Mouse (Mus musculus): ENCODE data around the gene Myo10. TPM values are rescaled to one million over a fixed set of nuclear protein-coding genes. Genes with fewer than 3 reads are reported as not detected.

Myo10 gene
- polyA plus RNA-seq, 1 experiment from 2014 or later = 32.5 TPM

- Histone ChIP-seq H3K4me3 (ENCODE audit: low read depth, low read length) (no peak overlapping the region), H3K4me1 (replicated peaks; ENCODE audit: control insufficient read depth, insufficient read depth, low read length) (peaks cover 29% of the 10 kb centered on the region), H3K27ac (ENCODE audit: low read depth) (no peak overlapping the region; the same call in 1 of the 2 replicates), H3K9ac (ENCODE audit: low read length) (no peak overlapping the region), H3K9me3 (ENCODE audit: control insufficient read depth, low read length) (no peaks in the 10 kb centered on the region), H3K27me3 (replicated peaks; ENCODE audit: control insufficient read depth, insufficient read depth, low read length) (no peaks in the 10 kb centered on the region), H3K4me2 (ENCODE audit: low read length) (no peak overlapping the region), H3K36me3 (ENCODE audit: control insufficient read depth, insufficient read depth, low read length) (no peaks in the 10 kb centered on the region)
- no peak for DNase-seq (ENCODE audit: low spot score)
- 47% methylated on average over 5 of the region's 5 CpGs for WGBS
- ATAC-seq (replicated peaks; ENCODE audit: low FRiP score, low TSS enrichment, low read depth) = no peak; the same call in 1 of the 2 replicates
These were observed 28.0 kb downstream of the Myo10 start for GRCm38 (mm10) chr15:25650371-25650770.

- Histone ChIP-seq H3K4me2 (ENCODE audit: low read length) (no peak overlapping the region), H3K4me3 (ENCODE audit: low read depth, low read length) (no peak overlapping the region), H3K36me3 (ENCODE audit: control insufficient read depth, insufficient read depth, low read length) (no peaks in the 10 kb centered on the region), H3K9ac (ENCODE audit: low read length) (no peak overlapping the region), H3K27ac (ENCODE audit: low read depth) (no peak overlapping the region), H3K27me3 (replicated peaks; ENCODE audit: control insufficient read depth, insufficient read depth, low read length) (no peaks in the 10 kb centered on the region), H3K4me1 (replicated peaks; ENCODE audit: control insufficient read depth, insufficient read depth, low read length) (peaks cover 24% of the 10 kb centered on the region), H3K9me3 (ENCODE audit: control insufficient read depth, low read length) (no peaks in the 10 kb centered on the region)
- no peak for DNase-seq (ENCODE audit: low spot score)
- no peak for ATAC-seq (replicated peaks; ENCODE audit: low FRiP score, low TSS enrichment, low read depth)
- WGBS = 58% methylated on average over 7 of the region's 7 CpGs
These were observed 29.5 kb downstream of the Myo10 start for GRCm38 (mm10) chr15:25651820-25652219.

DNA sequence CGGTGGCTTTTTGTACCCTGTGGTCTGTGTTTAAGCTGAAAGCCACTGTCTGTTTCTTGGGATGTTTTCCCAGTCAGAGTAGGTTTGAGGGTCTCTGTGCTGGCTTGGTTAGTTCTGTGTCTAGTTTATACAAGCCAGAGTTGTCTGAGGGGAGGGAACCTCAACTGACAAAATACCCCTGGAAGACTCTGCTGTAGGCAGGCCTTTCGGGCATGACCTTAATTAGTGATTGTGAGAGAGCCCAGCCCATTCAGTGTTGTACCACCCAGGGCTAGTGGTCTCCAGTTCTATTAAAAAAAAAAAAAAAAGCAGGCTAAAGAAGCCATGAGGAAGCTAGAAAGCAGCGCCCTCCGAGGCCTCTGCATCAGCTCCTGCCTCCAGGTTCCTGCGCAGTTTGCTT, 30.0 kb downstream of the Myo10 start:
- peaks cover 24% of the 10 kb centered on the region for H3K4me1 ChIP-seq (replicated peaks; ENCODE audit: control insufficient read depth, insufficient read depth, low read length)
- H3K27me3 ChIP-seq (replicated peaks; ENCODE audit: control insufficient read depth, insufficient read depth, low read length) = no peaks in the 10 kb centered on the region
- no peak overlapping the region for H3K27ac ChIP-seq (ENCODE audit: low read depth)
- ATAC-seq (replicated peaks; ENCODE audit: low FRiP score, low TSS enrichment, low read depth) (no peak), DNase-seq (ENCODE audit: low spot score) (no peak)
- H3K9me3 ChIP-seq (ENCODE audit: control insufficient read depth, low read length) = no peaks in the 10 kb centered on the region
- WGBS = 65% methylated on average over 5 of the region's 5 CpGs
- no peaks in the 10 kb centered on the region for H3K36me3 ChIP-seq (ENCODE audit: control insufficient read depth, insufficient read depth, low read length)
- H3K4me3 ChIP-seq (ENCODE audit: low read depth, low read length) = no peak overlapping the region
- no peak overlapping the region for H3K9ac ChIP-seq (ENCODE audit: low read length)
- H3K4me2 ChIP-seq (ENCODE audit: low read length) = no peak overlapping the region

DNA sequence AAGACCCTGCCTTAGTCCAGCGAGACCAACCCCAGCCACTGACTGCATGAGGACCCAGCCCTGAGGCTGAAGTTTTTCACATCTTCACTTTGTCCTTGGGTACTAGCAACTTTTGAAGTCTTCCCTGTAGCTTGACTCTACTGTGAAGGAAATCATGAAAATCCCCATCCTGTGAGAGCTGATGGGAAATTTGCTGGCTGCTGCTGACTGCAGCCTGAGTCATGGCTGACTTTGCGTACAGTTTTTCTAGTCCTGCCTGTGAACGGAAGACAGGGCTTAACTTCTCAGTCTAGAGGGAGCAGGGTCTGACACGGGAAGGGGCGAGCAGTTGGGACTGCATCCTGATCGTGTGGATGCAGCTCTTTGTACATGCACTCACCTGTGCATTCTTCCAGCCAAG, 30.6 kb downstream of the Myo10 start:
- 59% methylated on average over 6 of the region's 6 CpGs for WGBS
- no peak for DNase-seq (ENCODE audit: low spot score)
- Histone ChIP-seq H3K27me3 (replicated peaks; ENCODE audit: control insufficient read depth, insufficient read depth, low read length) (no peaks in the 10 kb centered on the region), H3K4me3 (ENCODE audit: low read depth, low read length) (no peak overlapping the region), H3K27ac (ENCODE audit: low read depth) (no peak overlapping the region), H3K36me3 (ENCODE audit: control insufficient read depth, insufficient read depth, low read length) (no peaks in the 10 kb centered on the region), H3K9ac (ENCODE audit: low read length) (no peak overlapping the region), H3K4me1 (replicated peaks; ENCODE audit: control insufficient read depth, insufficient read depth, low read length) (peaks cover 24% of the 10 kb centered on the region), H3K9me3 (ENCODE audit: control insufficient read depth, low read length) (no peaks in the 10 kb centered on the region), H3K4me2 (ENCODE audit: low read length) (no peak overlapping the region)
- ATAC-seq (replicated peaks; ENCODE audit: low FRiP score, low TSS enrichment, low read depth) = no peak

- Histone ChIP-seq H3K9ac (ENCODE audit: low read length) (no peak overlapping the region), H3K27me3 (replicated peaks; ENCODE audit: control insufficient read depth, insufficient read depth, low read length) (no peaks in the 10 kb centered on the region), H3K4me2 (ENCODE audit: low read length) (no peak overlapping the region), H3K9me3 (ENCODE audit: control insufficient read depth, low read length) (no peaks in the 10 kb centered on the region), H3K36me3 (ENCODE audit: control insufficient read depth, insufficient read depth, low read length) (no peaks in the 10 kb centered on the region), H3K4me3 (ENCODE audit: low read depth, low read length) (no peak overlapping the region), H3K4me1 (replicated peaks; ENCODE audit: control insufficient read depth, insufficient read depth, low read length) (peaks cover 24% of the 10 kb centered on the region), H3K27ac (ENCODE audit: low read depth) (no peak overlapping the region)
- 78% methylated on average over 5 of the region's 5 CpGs for WGBS
- ATAC-seq (replicated peaks; ENCODE audit: low FRiP score, low TSS enrichment, low read depth) (no peak), DNase-seq (ENCODE audit: low spot score) (no peak)
These were observed 31.4 kb downstream of the Myo10 start for GRCm38 (mm10) chr15:25653680-25654079.

GRCm38 (mm10) chr15:25662833-25663519, 40.7 kb downstream of the Myo10 start:
- Histone ChIP-seq H3K4me1 (replicated peaks; ENCODE audit: control insufficient read depth, insufficient read depth, low read length) (peaks cover 22% of the 10 kb centered on the region; the same call in 1 of the 2 replicates), H3K36me3 (ENCODE audit: control insufficient read depth, insufficient read depth, low read length) (peaks cover 8% of the 10 kb centered on the region), H3K9ac (ENCODE audit: low read length) (no peak overlapping the region), H3K9me3 (ENCODE audit: control insufficient read depth, low read length) (no peaks in the 10 kb centered on the region), H3K4me2 (ENCODE audit: low read length) (peak overlapping the region; percentile 26), H3K27me3 (replicated peaks; ENCODE audit: control insufficient read depth, insufficient read depth, low read length) (no peaks in the 10 kb centered on the region), H3K27ac (ENCODE audit: low read depth) (peak overlapping the region; percentile 78), H3K4me3 (ENCODE audit: low read depth, low read length) (no peak overlapping the region)
- 9% methylated on average over 8 of the region's 8 CpGs for WGBS
- DNase-seq (ENCODE audit: low spot score) (peak; percentile 79), ATAC-seq (replicated peaks; ENCODE audit: low FRiP score, low TSS enrichment, low read depth) (peak; percentile 90)

DNA sequence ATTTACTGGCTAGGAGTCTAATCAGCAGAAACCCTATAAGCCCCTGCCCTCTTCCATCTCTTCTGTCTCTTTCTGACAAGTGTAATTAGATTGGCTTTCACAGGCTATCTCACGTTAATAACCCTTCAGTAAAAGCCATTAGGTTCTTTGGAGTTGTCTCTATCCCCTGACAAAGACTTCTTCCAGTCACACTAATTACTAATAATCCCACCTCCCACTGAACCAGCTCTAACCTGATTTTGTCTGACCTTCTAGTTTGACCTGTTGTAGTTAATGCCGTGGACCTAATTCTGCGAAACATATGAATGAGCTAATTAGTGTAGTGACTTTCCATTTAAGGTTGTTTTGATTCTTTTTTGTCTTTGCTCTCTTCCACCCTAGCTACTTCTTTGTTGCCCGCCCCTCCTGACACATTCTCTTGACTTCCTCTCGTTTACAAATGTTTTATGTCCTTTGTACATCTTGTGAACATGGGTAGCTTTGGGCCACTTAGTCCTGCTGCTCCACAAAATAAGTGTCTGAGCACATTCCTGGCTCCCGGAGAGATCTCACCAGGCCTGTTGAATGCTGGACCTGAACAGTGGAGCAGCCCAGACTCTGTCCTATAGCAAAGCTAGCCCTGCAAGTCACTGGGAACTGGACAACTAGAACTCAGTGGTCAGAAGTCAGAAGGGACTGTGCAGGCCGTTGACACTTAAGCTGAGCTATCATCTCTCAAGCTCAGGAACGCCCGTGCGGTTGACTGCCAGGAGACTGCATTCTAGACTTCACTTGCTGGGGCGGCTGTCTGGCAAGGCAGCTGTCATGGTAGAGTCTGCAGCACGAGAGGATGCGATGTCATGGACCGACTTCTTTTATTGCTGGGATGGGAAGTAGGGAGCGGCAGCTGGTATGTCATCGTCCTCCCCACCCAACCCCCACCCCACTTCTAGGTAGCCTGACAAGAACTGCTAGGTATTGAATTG, 47.2 kb downstream of the Myo10 start:
- no peak overlapping the region for H3K4me2 ChIP-seq (ENCODE audit: low read length)
- no peaks in the 10 kb centered on the region for H3K9me3 ChIP-seq (ENCODE audit: control insufficient read depth, low read length)
- no peak overlapping the region for H3K4me3 ChIP-seq (ENCODE audit: low read depth, low read length)
- peaks cover 10% of the 10 kb centered on the region for H3K36me3 ChIP-seq (ENCODE audit: control insufficient read depth, insufficient read depth, low read length)
- no peak for ATAC-seq (replicated peaks; ENCODE audit: low FRiP score, low TSS enrichment, low read depth)
- no peak overlapping the region for H3K9ac ChIP-seq (ENCODE audit: low read length)
- H3K27ac ChIP-seq (ENCODE audit: low read depth) = no peak overlapping the region
- no peaks in the 10 kb centered on the region for H3K27me3 ChIP-seq (replicated peaks; ENCODE audit: control insufficient read depth, insufficient read depth, low read length)
- H3K4me1 ChIP-seq (replicated peaks; ENCODE audit: control insufficient read depth, insufficient read depth, low read length) = peaks cover 23% of the 10 kb centered on the region
- WGBS = 53% methylated on average over 16 of the region's 16 CpGs
- no peak for DNase-seq (ENCODE audit: low spot score)

GRCm38 (mm10) chr15:25673231-25673980, 51.1 kb downstream of the Myo10 start:
- H3K36me3 ChIP-seq (ENCODE audit: control insufficient read depth, insufficient read depth, low read length) = no peaks in the 10 kb centered on the region
- H3K4me2 ChIP-seq (ENCODE audit: low read length) = no peak overlapping the region
- no peaks in the 10 kb centered on the region for H3K9me3 ChIP-seq (ENCODE audit: control insufficient read depth, low read length)
- H3K9ac ChIP-seq (ENCODE audit: low read length) = no peak overlapping the region
- 39% methylated on average over 6 of the region's 6 CpGs for WGBS
- peaks cover 28% of the 10 kb centered on the region for H3K4me1 ChIP-seq (replicated peaks; ENCODE audit: control insufficient read depth, insufficient read depth, low read length)
- DNase-seq (ENCODE audit: low spot score) (no peak), ATAC-seq (replicated peaks; ENCODE audit: low FRiP score, low TSS enrichment, low read depth) (no peak)
- H3K27ac ChIP-seq (ENCODE audit: low read depth) = no peak overlapping the region
- no peak overlapping the region for H3K4me3 ChIP-seq (ENCODE audit: low read depth, low read length)
- no peaks in the 10 kb centered on the region for H3K27me3 ChIP-seq (replicated peaks; ENCODE audit: control insufficient read depth, insufficient read depth, low read length)

All from intestine, embryonic 14.5 days (tissue).